Mouse (Mus musculus) c-Kit-positive CD71-negative TER-119-negative erythroid progenitor cells, embryonic 14.5 days (primary cell): ENCODE results near the gene Adamts6.

Source experiments
- DNase-seq: peaks from one replicate; pipeline ENCODE4 v3.0.0-alpha.2; 2013; ENCODE audit warnings: low read depth

Gene Adamts6

DNA sequence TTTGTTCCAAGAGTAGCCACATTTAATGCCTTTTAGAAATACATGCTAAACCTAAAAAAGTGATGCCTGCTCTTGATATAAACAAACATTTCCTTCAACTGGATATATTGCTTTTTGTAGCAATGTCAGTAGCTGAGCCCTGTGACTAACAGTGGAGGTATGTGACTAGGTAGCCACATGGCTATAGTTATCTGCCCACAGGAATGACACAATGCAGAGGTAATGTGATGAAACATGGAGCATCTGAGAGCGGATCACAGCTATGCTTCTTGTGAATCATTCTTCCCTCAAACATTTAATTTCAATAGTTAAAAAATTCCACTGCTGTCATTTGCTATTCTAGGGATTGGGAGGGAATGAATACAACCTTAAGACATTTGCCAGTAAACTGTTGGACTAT is 172.7 kb downstream of the Adamts6 start:
- DNase-seq: no peak

- DNase-seq: no peak
Measured at GRCm38 (mm10) chr13:104468061-104468460, 180.4 kb downstream of the Adamts6 start.

- no peak for DNase-seq
Measured at GRCm38 (mm10) chr13:104476285-104476956, 188.8 kb downstream of the Adamts6 start.

GRCm38 (mm10) chr13:104482426-104483089 is 194.9 kb downstream of the Adamts6 start:
- no peak for DNase-seq

DNA sequence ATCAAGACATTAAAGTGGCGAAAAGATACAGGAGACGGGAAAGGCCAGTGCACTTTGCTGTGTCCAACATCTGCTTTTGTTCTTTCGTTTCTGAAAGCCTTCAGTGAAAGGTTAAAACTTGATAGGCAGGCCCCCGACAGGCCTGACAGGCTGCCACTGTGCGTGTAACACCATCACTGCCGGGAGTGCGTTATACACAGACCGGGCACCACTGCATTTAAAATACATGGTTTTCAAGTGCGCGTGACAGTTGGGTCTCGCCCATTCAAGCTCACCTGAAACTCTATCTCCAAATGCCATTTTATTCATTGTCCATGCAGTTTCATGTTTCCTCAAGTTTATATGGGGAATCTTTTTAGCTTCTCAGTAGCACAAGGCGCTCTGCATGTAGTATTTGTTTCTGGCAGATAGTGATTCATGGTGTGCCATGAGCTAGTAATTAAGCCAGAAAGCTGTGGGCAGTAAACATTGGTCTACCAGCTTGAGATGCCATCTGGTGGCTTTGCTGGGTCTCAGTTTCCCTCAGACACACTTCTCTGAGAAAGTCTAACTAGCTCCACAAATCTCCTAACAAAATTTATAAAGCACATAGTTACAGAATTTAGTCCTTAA is 195.6 kb downstream of the Adamts6 start:
- DNase-seq: no peak

- no peak for DNase-seq
Measured at GRCm38 (mm10) chr13:104491046-104491811, 203.6 kb downstream of the Adamts6 start.

- no peak for DNase-seq
Measured at GRCm38 (mm10) chr13:104493466-104493993, 205.9 kb downstream of the Adamts6 start.

GRCm38 (mm10) chr13:104494200-104494873 is 206.7 kb downstream of the Adamts6 start:
- no peak for DNase-seq

GRCm38 (mm10) chr13:104497592-104497991 is 210.0 kb downstream of the Adamts6 start:
- DNase-seq: no peak

- DNase-seq: no peak
Measured at GRCm38 (mm10) chr13:104498669-104499068, 211.0 kb downstream of the Adamts6 start.

- no peak for DNase-seq
Measured at GRCm38 (mm10) chr13:104499116-104500040, 211.7 kb downstream of the Adamts6 start.

DNA sequence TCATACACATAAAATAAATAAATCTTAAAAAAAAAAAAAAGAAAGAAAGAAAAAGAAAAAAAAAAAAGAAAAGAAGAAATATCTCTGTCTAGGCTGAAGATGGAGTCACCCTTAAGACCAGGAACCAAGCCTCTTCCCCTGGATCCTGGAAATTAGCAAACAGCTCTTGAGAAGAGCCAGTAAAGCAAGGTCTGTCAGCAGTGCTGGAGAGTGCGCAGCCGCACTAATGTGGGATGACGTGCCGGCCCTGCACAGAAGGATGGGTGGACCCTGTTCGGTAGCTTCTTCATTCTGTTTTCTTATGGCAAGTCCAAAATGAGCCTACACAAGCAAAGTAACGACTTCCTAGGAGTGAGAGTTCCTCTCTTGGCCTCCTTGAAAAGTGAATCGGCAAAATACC is 214.8 kb downstream of the Adamts6 start:
- DNase-seq: no peak

GRCm38 (mm10) chr13:104504043-104504442 is 216.4 kb downstream of the Adamts6 start:
- no peak for DNase-seq

GRCm38 (mm10) chr13:104506165-104506875 is 218.7 kb downstream of the Adamts6 start:
- DNase-seq: no peak

- no peak for DNase-seq
Measured at GRCm38 (mm10) chr13:104507671-104508070, 220.0 kb downstream of the Adamts6 start.

GRCm38 (mm10) chr13:104509561-104510493 is 222.2 kb downstream of the Adamts6 start:
- DNase-seq: no peak

DNA sequence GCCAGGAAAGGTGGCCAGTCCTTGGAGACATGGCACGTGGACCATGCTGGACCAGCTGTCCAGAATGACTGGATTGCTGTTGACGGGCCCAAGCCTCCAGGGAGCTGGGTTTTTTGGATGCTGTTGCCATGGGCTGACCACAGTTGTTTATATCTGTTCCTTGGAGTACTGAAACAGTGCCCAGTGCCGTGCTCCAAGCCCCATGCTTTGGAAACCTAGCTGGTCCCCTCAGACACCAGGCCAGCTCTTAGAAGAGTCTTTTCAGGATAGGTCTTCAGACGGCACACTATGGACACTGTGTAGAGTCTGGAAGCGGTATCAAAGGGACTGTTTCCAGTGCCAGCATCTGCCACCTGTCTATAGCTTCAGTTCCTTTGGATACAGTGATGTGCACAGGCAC is 223.1 kb downstream of the Adamts6 start:
- no peak for DNase-seq

DNA sequence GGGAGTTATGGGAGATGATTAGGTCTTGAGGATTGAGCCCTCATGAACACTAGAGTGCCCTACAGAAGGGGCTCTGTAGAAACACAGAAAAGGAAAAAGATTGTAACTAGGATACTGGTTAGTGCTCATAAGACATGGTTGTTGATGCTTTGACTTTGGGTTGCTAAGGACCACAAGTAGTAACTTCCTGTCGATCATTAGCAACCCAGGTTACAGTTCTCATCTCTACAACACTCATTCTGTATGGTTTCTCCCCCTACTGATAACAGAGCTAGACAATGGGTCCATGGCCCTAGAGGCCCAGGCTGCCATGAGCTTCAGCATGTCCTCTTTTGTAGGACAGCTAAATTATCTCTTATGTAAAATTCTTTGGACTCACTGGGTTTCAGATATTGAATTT is 227.4 kb downstream of the Adamts6 start:
- DNase-seq: no peak

DNA sequence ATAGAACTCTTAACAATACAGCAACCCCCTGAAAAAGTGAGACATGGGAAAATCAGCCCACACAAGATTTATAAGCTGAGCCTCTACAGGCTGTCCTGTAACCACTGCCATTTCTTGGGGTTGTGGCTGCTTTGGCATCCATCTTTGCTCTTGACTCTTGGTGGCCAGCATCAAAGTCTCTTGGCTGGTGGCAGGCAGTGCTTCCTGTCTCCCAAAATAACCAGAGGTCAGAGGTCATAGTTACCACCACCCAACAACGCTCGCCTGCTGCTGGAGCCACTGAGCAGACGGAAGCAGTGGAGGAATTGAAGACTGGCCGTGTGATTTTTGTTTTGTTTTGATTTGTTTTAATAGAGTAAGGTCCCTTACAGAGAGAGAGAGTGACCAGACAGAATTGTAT is 228.5 kb downstream of the Adamts6 start:
- no peak for DNase-seq
